Mouse (Mus musculus) forebrain, embryonic 14.5 days (tissue): Measurements from ENCODE around the gene Lypd6. TPM values are rescaled to one million over a fixed set of nuclear protein-coding genes. Genes with fewer than 3 reads are reported as not detected.

Experiments
- ATAC-seq: fragments of 200-750 bp; cut with Nextera tagmentation; 2 replicates; pipeline ENCODE4 v1.8.0; 2017; ENCODE audit warnings: mild to moderate bottlenecking, moderate library complexity
- DNase-seq: peaks from one replicate; pipeline ENCODE4 v3.0.0-alpha.2; 2015; ENCODE audit warnings: low spot score
- H3K27ac ChIP-seq: fragments of 300-500 bp; sonication (generic); 2 replicates; pipeline ENCODE4 v1.5.1; 2014; ENCODE audit warnings: low read depth, mild to moderate bottlenecking, control low read depth, low read length, moderate library complexity
- H3K27me3 ChIP-seq: fragments of 300-500 bp; sonication (generic); replicated peaks from 2 replicates; pipeline ENCODE4 v1.6.1; 2014; ENCODE audit warnings: low read length, control low read depth, mixed read lengths; ENCODE audit not compliant: control insufficient read depth, insufficient read depth
- H3K36me3 ChIP-seq: fragments of 300-500 bp; sonication (generic); 2 replicates; pipeline ENCODE4 v1.6.1; 2014; ENCODE audit warnings: low read length, control low read depth; ENCODE audit not compliant: control insufficient read depth, insufficient read depth
- H3K4me1 ChIP-seq: fragments of 300-500 bp; sonication (generic); 2 replicates; pipeline ENCODE4 v1.6.1; 2014; ENCODE audit warnings: antibody characterized with exemption, low read length, control low read depth; ENCODE audit not compliant: control insufficient read depth, insufficient read depth
- H3K4me2 ChIP-seq: fragments of 300-500 bp; sonication (generic); 2 replicates; pipeline ENCODE4 v1.6.1; 2014; ENCODE audit warnings: mild to moderate bottlenecking, control low read depth, low read length
- H3K4me3 ChIP-seq: fragments of 300-500 bp; sonication (generic); 2 replicates; pipeline ENCODE4 v1.5.1; 2014; ENCODE audit warnings: low read depth, low read length, control low read depth
- H3K9ac ChIP-seq: fragments of 300-500 bp; sonication (generic); 2 replicates; pipeline ENCODE4 v1.6.1; 2014; ENCODE audit warnings: mild to moderate bottlenecking, low read length, control low read depth, moderate library complexity
- H3K9me3 ChIP-seq: fragments of 300-500 bp; sonication (generic); replicated peaks from 2 replicates; pipeline ENCODE4 v1.6.1; 2016; ENCODE audit warnings: low read length, control low read depth, mixed read lengths; ENCODE audit not compliant: control insufficient read depth
- WGBS: fragments of 180-500 bp; shearing (Covaris S2); extraction: QIAGEN DNeasy Blood & Tissue Kit; methylation state at CpG from one replicate; pipeline ENCODE4 v1.1.7; 2014; 5-methylcytosine and 5-hydroxymethylcytosine counted together
- polyA plus RNA-seq: library from polyadenylated mRNA; unstranded; fragments of >200 nt; fragmentation: Nextera tagmentation; extraction: Ambion mirVana; gene quantifications from 2 replicates; pipeline ENCODE4 v1.2.1, GENCODE M21; 2014

The Lypd6 gene
- polyA plus RNA-seq, 1 experiment from 2014 or later, result 16.5 TPM

- Histone ChIP-seq H3K36me3 (no peaks in the 10 kb centered on the region), H3K27me3 (no peaks in the 10 kb centered on the region), H3K4me3 (peak overlapping the region; percentile 75), H3K27ac (no peak overlapping the region), H3K9ac (peak overlapping the region; percentile 71), H3K9me3 (no peaks in the 10 kb centered on the region), H3K4me2 (peak overlapping the region; percentile 93), H3K4me1 (peaks cover 5% of the 10 kb centered on the region)
- 1% methylated on average over 14 of the region's 14 CpGs for WGBS
- DNase-seq, result no peak
- no peak for ATAC-seq
These were observed 355 bp upstream of the Lypd6 start for GRCm38 (mm10) chr2:50065902-50066245.

GRCm38 (mm10) chr2:50066968-50067315, 713 bp downstream of the Lypd6 start:
- Histone ChIP-seq H3K9me3 (no peaks in the 10 kb centered on the region), H3K36me3 (no peaks in the 10 kb centered on the region), H3K4me3 (peak overlapping the region; percentile 75), H3K27me3 (no peaks in the 10 kb centered on the region), H3K4me2 (peak overlapping the region; percentile 93), H3K4me1 (peaks cover 5% of the 10 kb centered on the region), H3K9ac (peak overlapping the region; percentile 71), H3K27ac (no peak overlapping the region)
- under 1% methylated on average over 9 of the region's 9 CpGs for WGBS
- ATAC-seq (no peak), DNase-seq (no peak)

- Histone ChIP-seq H3K36me3 (no peaks in the 10 kb centered on the region), H3K27ac (no peak overlapping the region), H3K4me2 (no peak overlapping the region), H3K9ac (no peak overlapping the region), H3K4me3 (no peak overlapping the region), H3K9me3 (no peaks in the 10 kb centered on the region), H3K4me1 (peaks cover 5% of the 10 kb centered on the region), H3K27me3 (no peaks in the 10 kb centered on the region)
- ATAC-seq, result no peak
- WGBS, result 46% methylated on average over 13 of the region's 13 CpGs
- DNase-seq, result no peak
These were observed 3.5 kb downstream of the Lypd6 start for GRCm38 (mm10) chr2:50069571-50070295.

GRCm38 (mm10) chr2:50072158-50072557, 5.9 kb downstream of the Lypd6 start:
- Histone ChIP-seq H3K9ac (no peak overlapping the region), H3K4me1 (no peaks in the 10 kb centered on the region), H3K9me3 (no peaks in the 10 kb centered on the region), H3K27ac (no peak overlapping the region), H3K27me3 (no peaks in the 10 kb centered on the region), H3K4me2 (no peak overlapping the region), H3K36me3 (no peaks in the 10 kb centered on the region), H3K4me3 (no peak overlapping the region)
- no peak for ATAC-seq
- no peak for DNase-seq
- 92% methylated on average over 4 of the region's 4 CpGs for WGBS

- no peak overlapping the region for H3K9ac ChIP-seq
- ATAC-seq (no peak), DNase-seq (no peak)
- no peaks in the 10 kb centered on the region for H3K27me3 ChIP-seq
- no peak overlapping the region for H3K27ac ChIP-seq
- no peak overlapping the region for H3K4me2 ChIP-seq
- H3K36me3 ChIP-seq, result no peaks in the 10 kb centered on the region
- no peaks in the 10 kb centered on the region for H3K4me1 ChIP-seq
- no peak overlapping the region for H3K4me3 ChIP-seq
- H3K9me3 ChIP-seq, result no peaks in the 10 kb centered on the region
- 87% methylated on average over 3 of the region's 3 CpGs for WGBS
These were observed 18.5 kb downstream of the Lypd6 start for GRCm38 (mm10) chr2:50084746-50085145.

- no peak overlapping the region for H3K4me2 ChIP-seq
- no peak overlapping the region for H3K27ac ChIP-seq
- H3K9me3 ChIP-seq, result no peaks in the 10 kb centered on the region
- H3K4me3 ChIP-seq, result no peak overlapping the region
- no peaks in the 10 kb centered on the region for H3K36me3 ChIP-seq
- peak; percentile 29; the same call in 1 of the 2 replicates for ATAC-seq
- H3K27me3 ChIP-seq, result no peaks in the 10 kb centered on the region
- WGBS, result 22% methylated on average over 3 of the region's 3 CpGs
- peak; percentile 60 for DNase-seq
- no peak overlapping the region for H3K9ac ChIP-seq
- no peaks in the 10 kb centered on the region for H3K4me1 ChIP-seq
These were observed 21.5 kb downstream of the Lypd6 start for GRCm38 (mm10) chr2:50087761-50088160.

GRCm38 (mm10) chr2:50096336-50096735, 30.1 kb downstream of the Lypd6 start:
- H3K9me3 ChIP-seq, result no peaks in the 10 kb centered on the region
- no peak overlapping the region for H3K9ac ChIP-seq
- H3K4me1 ChIP-seq, result peaks cover 7% of the 10 kb centered on the region; the same call in 1 of the 2 replicates
- ATAC-seq, result peak; percentile 64
- H3K27ac ChIP-seq, result no peak overlapping the region
- no peaks in the 10 kb centered on the region for H3K36me3 ChIP-seq
- H3K4me3 ChIP-seq, result no peak overlapping the region
- 51% methylated on average over 3 of the region's 3 CpGs for WGBS
- no peaks in the 10 kb centered on the region for H3K27me3 ChIP-seq
- peak; percentile 65 for DNase-seq
- no peak overlapping the region for H3K4me2 ChIP-seq

GRCm38 (mm10) chr2:50100364-50101151, 34.3 kb downstream of the Lypd6 start:
- 12% methylated on average over 9 of the region's 9 CpGs for WGBS
- no peak overlapping the region for H3K4me2 ChIP-seq
- no peaks in the 10 kb centered on the region for H3K27me3 ChIP-seq
- H3K4me3 ChIP-seq, result no peak overlapping the region
- no peak overlapping the region for H3K9ac ChIP-seq
- no peak overlapping the region for H3K27ac ChIP-seq
- no peaks in the 10 kb centered on the region for H3K36me3 ChIP-seq
- peak; percentile 61; the same call in 1 of the 2 replicates for ATAC-seq
- peaks cover 8% of the 10 kb centered on the region; the same call in 1 of the 2 replicates for H3K4me1 ChIP-seq
- peak; percentile 32 for DNase-seq
- H3K9me3 ChIP-seq, result no peaks in the 10 kb centered on the region

- 96% methylated on average over 1 of the region's 1 CpGs for WGBS
- no peak overlapping the region for H3K4me2 ChIP-seq
- H3K27ac ChIP-seq, result no peak overlapping the region
- no peak overlapping the region for H3K4me3 ChIP-seq
- H3K9me3 ChIP-seq, result no peaks in the 10 kb centered on the region
- ATAC-seq, result no peak
- H3K36me3 ChIP-seq, result no peaks in the 10 kb centered on the region
- peaks cover 8% of the 10 kb centered on the region; the same call in 1 of the 2 replicates for H3K4me1 ChIP-seq
- no peak for DNase-seq
- no peaks in the 10 kb centered on the region for H3K27me3 ChIP-seq
- no peak overlapping the region for H3K9ac ChIP-seq
These were observed 34.9 kb downstream of the Lypd6 start for GRCm38 (mm10) chr2:50101152-50101450.
